Mouse (Mus musculus): ENCODE results near the gene Xpr1. TPM values are rescaled to one million over a fixed set of nuclear protein-coding genes. Genes with fewer than 3 reads are reported as not detected.

Gene Xpr1
- polyA plus RNA-seq, 1 experiment from 2014 or later = 64.3 TPM

DNA sequence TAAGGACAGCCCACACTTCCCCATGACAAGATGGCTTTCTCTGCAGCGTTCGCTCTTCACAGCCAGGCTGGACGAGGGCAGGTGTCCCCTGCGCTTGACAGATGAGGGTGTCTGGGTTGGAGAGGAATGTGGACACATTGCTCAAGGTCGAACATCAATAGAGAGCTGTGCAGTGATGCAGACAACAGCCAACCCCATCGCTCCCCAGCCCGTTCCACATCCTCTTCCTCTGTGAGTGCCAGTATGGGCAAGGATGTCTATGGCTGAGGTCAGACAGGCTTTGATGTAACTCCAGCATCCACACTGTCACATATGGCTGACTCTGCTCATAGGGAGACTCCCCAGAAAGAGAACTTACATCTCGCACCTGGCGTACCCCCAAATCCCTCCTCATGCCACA is 183.8 kb downstream of the Xpr1 start:
- Histone ChIP-seq H3K4me2 (replicated peaks) (0 out of 2 replicates have a peak overlapping the region, but pooled peaks have one; percentile 0), H3K4me3 (replicated peaks) (no peak overlapping the region), H3K9ac (replicated peaks) (peak overlapping the region; percentile 17; the same call in 1 of the 2 replicates), H3K27ac (peak overlapping the region; percentile 96), H3K9me3 (no peaks in the 10 kb centered on the region), H3K4me1 (replicated peaks) (peaks cover 94% of the 10 kb centered on the region), H3K27me3 (no peaks in the 10 kb centered on the region), H3K36me3 (no peaks in the 10 kb centered on the region)
- 87% methylated on average over 9 of the region's 9 CpGs for WGBS
- no peak for ATAC-seq

- peaks cover 99% of the 10 kb centered on the region for H3K4me1 ChIP-seq (replicated peaks)
- H3K27ac ChIP-seq = peak overlapping the region; percentile 96
- ATAC-seq = no peak
- H3K36me3 ChIP-seq = no peaks in the 10 kb centered on the region
- H3K4me3 ChIP-seq (replicated peaks) = no peak overlapping the region
- H3K9me3 ChIP-seq = no peaks in the 10 kb centered on the region
- H3K27me3 ChIP-seq = no peaks in the 10 kb centered on the region
- no peak overlapping the region for H3K4me2 ChIP-seq (replicated peaks)
- H3K9ac ChIP-seq (replicated peaks) = no peak overlapping the region
- WGBS = 75% methylated on average over 6 of the region's 6 CpGs
Observed at GRCm38 (mm10) chr1:155232786-155233185, 184.4 kb downstream of the Xpr1 start.

DNA sequence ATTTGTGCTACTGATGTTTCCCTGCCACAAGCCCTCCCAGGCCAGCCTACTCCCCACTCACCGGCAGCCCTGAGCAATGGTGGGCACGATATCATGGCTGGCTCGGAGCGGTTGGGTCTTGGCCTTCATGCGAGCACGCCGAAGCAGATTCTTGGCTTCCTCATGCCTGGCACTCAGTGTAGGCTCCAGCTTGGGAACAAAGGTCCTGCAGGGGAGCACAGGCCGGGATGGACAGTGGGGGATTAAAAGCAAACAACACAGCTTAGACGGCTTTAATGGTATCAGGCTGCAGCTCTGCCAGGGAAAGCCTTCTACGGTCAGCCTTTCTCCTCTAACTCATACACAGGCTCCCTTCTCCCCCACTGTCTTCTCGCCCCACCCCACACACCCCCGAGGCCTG is 184.8 kb downstream of the Xpr1 start:
- H3K4me1 ChIP-seq (replicated peaks) = peaks cover 97% of the 10 kb centered on the region
- ATAC-seq = no peak
- H3K9ac ChIP-seq (replicated peaks) = no peak overlapping the region
- peak overlapping the region; percentile 96 for H3K27ac ChIP-seq
- H3K4me3 ChIP-seq (replicated peaks) = no peak overlapping the region
- no peak overlapping the region for H3K4me2 ChIP-seq (replicated peaks)
- no peaks in the 10 kb centered on the region for H3K27me3 ChIP-seq
- 36% methylated on average over 12 of the region's 12 CpGs for WGBS
- H3K36me3 ChIP-seq = no peaks in the 10 kb centered on the region
- H3K9me3 ChIP-seq = no peaks in the 10 kb centered on the region

DNA sequence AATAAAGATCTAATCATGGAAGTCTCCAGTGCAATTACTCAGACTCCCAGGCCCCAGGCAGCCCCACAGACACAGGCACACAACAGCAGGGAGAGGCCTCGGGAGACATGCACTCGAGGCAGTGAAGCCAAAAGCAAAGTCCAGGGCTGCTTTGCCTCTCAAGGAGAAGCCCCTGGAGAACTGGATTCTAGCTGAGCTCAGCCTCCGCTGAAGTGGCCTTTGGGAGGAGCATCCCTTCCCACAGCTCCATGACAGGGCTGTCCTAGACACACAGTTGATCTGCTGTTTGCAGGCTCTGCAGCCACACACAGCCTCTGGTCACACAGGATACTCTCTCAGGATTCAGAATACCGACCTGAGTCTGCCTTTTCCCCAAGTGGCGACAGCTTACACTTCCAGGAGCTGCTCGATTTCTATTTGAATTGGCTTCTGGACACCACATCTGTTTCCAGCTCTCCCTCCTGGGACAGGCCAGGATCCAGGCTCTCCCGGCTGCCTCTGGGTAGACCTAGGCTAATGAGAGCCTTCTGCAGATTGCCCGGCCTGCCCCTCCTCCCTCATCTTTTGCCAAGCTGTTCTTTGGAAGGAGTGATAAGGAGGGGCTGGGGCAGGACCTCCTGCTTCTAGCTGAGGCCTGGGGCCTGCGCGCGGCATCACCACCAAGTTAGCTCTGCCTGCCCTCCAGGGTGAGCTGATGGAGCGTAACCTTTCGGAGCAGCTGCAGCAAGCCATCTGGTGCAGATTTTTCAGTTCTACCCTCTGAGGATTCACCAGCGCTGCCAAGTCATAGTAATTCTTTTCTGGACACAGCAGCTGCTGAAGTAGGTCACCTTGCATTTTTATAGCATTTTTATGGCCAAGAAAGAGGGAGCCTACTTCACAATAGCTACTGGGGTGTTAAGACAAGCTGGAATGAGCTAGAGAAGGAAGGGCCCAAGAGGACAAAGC is 187.5 kb downstream of the Xpr1 start:
- peak overlapping the region; percentile 3; the same call in 1 of the 2 replicates for H3K4me2 ChIP-seq (replicated peaks)
- WGBS = 8% methylated on average over 14 of the region's 14 CpGs
- peak overlapping the region; percentile 44; the same call in 1 of the 2 replicates for H3K9ac ChIP-seq (replicated peaks)
- no peak overlapping the region for H3K4me3 ChIP-seq (replicated peaks)
- ATAC-seq = peak; percentile 71
- H3K27ac ChIP-seq = peak overlapping the region; percentile 90
- no peaks in the 10 kb centered on the region for H3K36me3 ChIP-seq
- H3K9me3 ChIP-seq = no peaks in the 10 kb centered on the region
- peaks cover 80% of the 10 kb centered on the region for H3K4me1 ChIP-seq (replicated peaks)
- no peaks in the 10 kb centered on the region; the same call in 1 of the 2 replicates for H3K27me3 ChIP-seq

Small RNA genes within 50 kb of the gene (microRNA-seq; reads per million reads assigned to microRNA genes)
- not detected for gene Gm22569

Other genes starting within 250 kb of the Xpr1 start
- 3.9 and 5.5 TPM in 2 replicates for gene BC034090, start 173.0 kb downstream of the Xpr1 start, polyA plus RNA-seq (2015; fragmentation: Nextera tagmentation; extraction: Ambion mirVana)
- 63.2 and 73.6 TPM in 2 replicates for gene Acbd6, start 140.7 kb upstream of the Xpr1 start, polyA plus RNA-seq (2015; fragmentation: Nextera tagmentation; extraction: Ambion mirVana)

All from midbrain, embryonic 13.5 days (tissue).